Mouse (Mus musculus): Measurements from ENCODE around the gene Zbtb38. TPM values are rescaled to one million over a fixed set of nuclear protein-coding genes. Genes with fewer than 3 reads are reported as not detected.
A peak's percentile ranks its signal among the peaks of the same experiment; 100 is the strongest.

Zbtb38 gene
- polyA plus RNA-seq, 1 experiment from 2014 or later, result 15.3 TPM

- Histone ChIP-seq H3K4me3 (ENCODE audit: low read depth, low read length) (peak overlapping the region; percentile 23), H3K27me3 (ENCODE audit: control insufficient read depth, insufficient read depth, low read length) (no peaks in the 10 kb centered on the region), H3K27ac (replicated peaks) (peak overlapping the region; percentile 63), H3K9ac (ENCODE audit: low read length) (0 out of 2 replicates have a peak overlapping the region, but pooled peaks have one; percentile 35), H3K4me1 (replicated peaks; ENCODE audit: control insufficient read depth, insufficient read depth) (no peaks in the 10 kb centered on the region; the same call in none of the 2 replicates), H3K9me3 (ENCODE audit: control insufficient read depth, low read length) (no peaks in the 10 kb centered on the region), H3K4me2 (replicated peaks; ENCODE audit: low read depth) (peak overlapping the region; percentile 31; the same call in 1 of the 2 replicates), H3K36me3 (ENCODE audit: control insufficient read depth, insufficient read depth, low read length) (no peaks in the 10 kb centered on the region)
- DNase-seq (ENCODE audit: low spot score) (peak; percentile 77), ATAC-seq (ENCODE audit: low FRiP score, low TSS enrichment) (peak; percentile 88)
- TF ChIP-seq CTCF (IDR thresholded peaks at IDR 0.05; ENCODE audit: low read depth) (no peak), EP300 (optimal IDR thresholded peaks at IDR 0.05) (no peak)
- WGBS, result 61% methylated on average over 14 of the region's 14 CpGs
These were observed 39.7 kb downstream of the Zbtb38 start for GRCm38 (mm10) chr9:96712758-96713471.

- Histone ChIP-seq H3K4me1 (replicated peaks; ENCODE audit: control insufficient read depth, insufficient read depth) (no peaks in the 10 kb centered on the region; the same call in 1 of the 2 replicates), H3K9me3 (ENCODE audit: control insufficient read depth, low read length) (no peaks in the 10 kb centered on the region), H3K27me3 (ENCODE audit: control insufficient read depth, insufficient read depth, low read length) (no peaks in the 10 kb centered on the region), H3K4me2 (replicated peaks; ENCODE audit: low read depth) (no peak overlapping the region), H3K27ac (replicated peaks) (no peak overlapping the region), H3K36me3 (ENCODE audit: control insufficient read depth, insufficient read depth, low read length) (no peaks in the 10 kb centered on the region), H3K9ac (ENCODE audit: low read length) (no peak overlapping the region), H3K4me3 (ENCODE audit: low read depth, low read length) (no peak overlapping the region)
- WGBS, result 93% methylated on average over 12 of the region's 12 CpGs
- no peak for TF ChIP-seq CTCF (IDR thresholded peaks at IDR 0.05; ENCODE audit: low read depth)
- TF ChIP-seq EP300 (optimal IDR thresholded peaks at IDR 0.05), result no peak
- DNase-seq (ENCODE audit: low spot score) (no peak), ATAC-seq (ENCODE audit: low FRiP score, low TSS enrichment) (no peak)
These were observed 40.6 kb downstream of the Zbtb38 start for GRCm38 (mm10) chr9:96712045-96712444.

- TF ChIP-seq CTCF (IDR thresholded peaks at IDR 0.05; ENCODE audit: low read depth) (no peak), EP300 (optimal IDR thresholded peaks at IDR 0.05) (no peak)
- Histone ChIP-seq H3K4me3 (ENCODE audit: low read depth, low read length) (no peak overlapping the region), H3K27me3 (ENCODE audit: control insufficient read depth, insufficient read depth, low read length) (no peaks in the 10 kb centered on the region), H3K9ac (ENCODE audit: low read length) (no peak overlapping the region), H3K4me1 (replicated peaks; ENCODE audit: control insufficient read depth, insufficient read depth) (peaks cover 4% of the 10 kb centered on the region; the same call in 1 of the 2 replicates), H3K9me3 (ENCODE audit: control insufficient read depth, low read length) (no peaks in the 10 kb centered on the region), H3K4me2 (replicated peaks; ENCODE audit: low read depth) (no peak overlapping the region), H3K36me3 (ENCODE audit: control insufficient read depth, insufficient read depth, low read length) (no peaks in the 10 kb centered on the region), H3K27ac (replicated peaks) (no peak overlapping the region)
- DNase-seq (ENCODE audit: low spot score) (no peak), ATAC-seq (ENCODE audit: low FRiP score, low TSS enrichment) (no peak)
- 74% methylated on average over 15 of the region's 15 CpGs for WGBS
These were observed 42.2 kb downstream of the Zbtb38 start for GRCm38 (mm10) chr9:96710241-96710946.

- no peak for DNase-seq (ENCODE audit: low spot score)
- WGBS, result 95% methylated on average over 9 of the region's 9 CpGs
- no peak overlapping the region for H3K4me2 ChIP-seq (replicated peaks; ENCODE audit: low read depth)
- no peak overlapping the region for H3K9ac ChIP-seq (ENCODE audit: low read length)
- H3K27me3 ChIP-seq (ENCODE audit: control insufficient read depth, insufficient read depth, low read length), result no peaks in the 10 kb centered on the region
- no peak overlapping the region for H3K4me3 ChIP-seq (ENCODE audit: low read depth, low read length)
- H3K27ac ChIP-seq (replicated peaks), result no peak overlapping the region
- ATAC-seq (ENCODE audit: low FRiP score, low TSS enrichment), result no peak
- no peaks in the 10 kb centered on the region for H3K9me3 ChIP-seq (ENCODE audit: control insufficient read depth, low read length)
- peaks cover 5% of the 10 kb centered on the region; the same call in 1 of the 2 replicates for H3K4me1 ChIP-seq (replicated peaks; ENCODE audit: control insufficient read depth, insufficient read depth)
- H3K36me3 ChIP-seq (ENCODE audit: control insufficient read depth, insufficient read depth, low read length), result no peaks in the 10 kb centered on the region
- TF ChIP-seq CTCF (IDR thresholded peaks at IDR 0.05; ENCODE audit: low read depth) (no peak), EP300 (optimal IDR thresholded peaks at IDR 0.05) (no peak)
These were observed 43.7 kb downstream of the Zbtb38 start for GRCm38 (mm10) chr9:96708905-96709304.

GRCm38 (mm10) chr9:96707964-96708363 is 44.7 kb downstream of the Zbtb38 start:
- H3K27me3 ChIP-seq (ENCODE audit: control insufficient read depth, insufficient read depth, low read length), result no peaks in the 10 kb centered on the region
- DNase-seq (ENCODE audit: low spot score), result no peak

More at GRCm38 (mm10) chr9:96707964-96708363, 44.7 kb downstream of the Zbtb38 start:
- H3K4me2 ChIP-seq (replicated peaks; ENCODE audit: low read depth), result no peak overlapping the region
- WGBS, result 75% methylated on average over 4 of the region's 4 CpGs
- H3K9ac ChIP-seq (ENCODE audit: low read length), result no peak overlapping the region
- H3K27ac ChIP-seq (replicated peaks), result no peak overlapping the region
- ATAC-seq (ENCODE audit: low FRiP score, low TSS enrichment), result no peak
- no peaks in the 10 kb centered on the region for H3K36me3 ChIP-seq (ENCODE audit: control insufficient read depth, insufficient read depth, low read length)
- no peaks in the 10 kb centered on the region for H3K9me3 ChIP-seq (ENCODE audit: control insufficient read depth, low read length)
- no peak overlapping the region for H3K4me3 ChIP-seq (ENCODE audit: low read depth, low read length)
- TF ChIP-seq EP300 (optimal IDR thresholded peaks at IDR 0.05) (no peak), CTCF (IDR thresholded peaks at IDR 0.05; ENCODE audit: low read depth) (no peak)
- peaks cover 5% of the 10 kb centered on the region; the same call in 1 of the 2 replicates for H3K4me1 ChIP-seq (replicated peaks; ENCODE audit: control insufficient read depth, insufficient read depth)

Data from stomach, postnatal 0 days (tissue).